Mouse (Mus musculus): Measurements from ENCODE around the gene Mettl21e.

DNA sequence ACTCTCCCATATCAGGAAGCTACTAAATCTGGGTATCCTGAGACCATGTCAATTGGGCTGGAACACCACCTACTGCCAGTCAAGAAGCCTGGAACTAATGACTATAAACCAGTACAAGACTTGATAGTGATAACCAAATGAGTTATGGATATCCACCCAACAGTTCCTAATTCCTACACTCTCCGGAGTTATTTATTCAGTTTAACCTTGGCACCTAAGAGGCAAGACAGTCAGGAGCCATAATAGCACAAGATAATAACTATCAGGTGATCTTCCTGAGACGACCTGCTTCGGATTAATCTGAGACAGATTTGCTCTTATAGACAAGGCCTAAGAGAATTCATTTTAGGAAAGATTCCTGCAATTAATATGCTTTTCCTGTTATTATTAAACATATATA is 21.2 kb upstream of the Mettl21e start:
- TF ChIP-seq GATA1 (IDR thresholded peaks at IDR 0.05; ENCODE audit: low read length) (no peak), TAL1 (IDR thresholded peaks at IDR 0.05; ENCODE audit: low read length) (no peak)
